Mouse (Mus musculus): ENCODE measurements around the gene Dock2.
A peak's percentile ranks its signal among the peaks of the same experiment; 100 is the strongest.

Gene Dock2

GRCm38 (mm10) chr11:34769396-34769795 lies 14.3 kb downstream of the Dock2 start:
- peak; percentile 17 to 23 for DNase-seq

DNA sequence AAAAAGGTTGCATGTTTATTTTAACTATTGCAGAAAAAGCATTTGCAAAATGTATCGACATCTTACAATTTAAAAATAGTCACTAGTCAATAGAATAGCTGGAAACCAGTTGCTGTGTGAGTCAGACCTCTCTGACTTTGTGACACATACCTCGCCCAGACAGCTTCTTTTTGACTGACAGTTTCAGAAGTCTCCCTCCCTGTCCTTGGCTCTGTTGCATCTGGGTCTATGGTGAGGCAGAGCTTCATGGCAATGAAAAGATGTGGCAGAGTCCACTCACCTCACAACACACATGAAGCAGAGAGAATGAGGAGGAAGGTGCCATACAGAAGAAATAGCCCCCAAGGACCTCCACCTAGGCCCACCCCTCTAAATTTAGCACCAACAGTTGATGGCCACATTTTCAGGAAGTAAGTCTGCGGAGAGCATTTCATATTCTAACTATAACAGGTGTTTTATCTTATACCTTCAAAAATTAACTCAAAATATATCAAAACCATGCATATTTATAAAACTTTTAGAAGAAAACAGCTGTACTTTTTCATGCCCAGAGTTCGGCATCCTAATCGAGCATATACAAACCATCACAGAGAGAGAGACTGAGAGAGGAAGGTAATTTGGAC lies 19.8 kb downstream of the Dock2 start:
- DNase-seq, result no peak

GRCm38 (mm10) chr11:34762570-34763127 lies 21.0 kb downstream of the Dock2 start:
- DNase-seq, result no peak

DNA sequence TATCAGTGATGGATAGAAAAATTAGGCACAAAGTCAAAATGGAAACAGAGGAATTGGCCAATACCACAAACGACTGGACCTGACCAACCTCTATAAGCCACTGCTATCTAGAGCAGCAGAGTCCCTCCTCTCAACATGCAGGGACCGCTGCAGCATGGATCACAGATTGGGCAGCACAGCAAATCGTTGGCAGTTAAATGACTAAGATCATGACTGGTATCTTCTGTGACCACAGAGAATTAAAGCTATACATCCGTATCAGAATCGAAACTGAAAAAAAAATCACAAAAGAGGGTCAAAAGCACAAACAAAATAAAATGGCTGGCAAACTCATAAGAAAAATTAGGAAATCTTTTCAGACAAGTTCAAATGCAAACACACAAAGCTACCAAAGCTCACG lies 21.6 kb downstream of the Dock2 start:
- DNase-seq, result no peak

DNA sequence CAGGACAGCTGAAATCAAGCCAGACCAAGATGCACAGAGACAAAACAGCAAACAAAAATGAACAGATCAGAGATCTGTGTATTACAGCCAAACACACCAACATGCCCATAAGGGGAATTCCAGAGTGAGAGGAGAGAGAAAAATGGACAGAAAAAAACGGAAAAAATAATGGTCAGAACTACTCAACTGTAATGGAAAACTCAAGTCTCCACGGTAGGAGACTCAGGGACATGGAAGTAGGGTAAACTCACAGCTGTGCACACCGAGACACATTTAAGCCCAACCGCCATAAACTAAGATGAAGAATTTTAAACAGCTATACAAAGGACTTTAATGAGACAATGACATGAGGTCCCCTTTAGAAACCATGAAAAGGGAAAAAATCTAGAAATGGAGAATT lies 24.1 kb downstream of the Dock2 start:
- DNase-seq, result no peak

DNA sequence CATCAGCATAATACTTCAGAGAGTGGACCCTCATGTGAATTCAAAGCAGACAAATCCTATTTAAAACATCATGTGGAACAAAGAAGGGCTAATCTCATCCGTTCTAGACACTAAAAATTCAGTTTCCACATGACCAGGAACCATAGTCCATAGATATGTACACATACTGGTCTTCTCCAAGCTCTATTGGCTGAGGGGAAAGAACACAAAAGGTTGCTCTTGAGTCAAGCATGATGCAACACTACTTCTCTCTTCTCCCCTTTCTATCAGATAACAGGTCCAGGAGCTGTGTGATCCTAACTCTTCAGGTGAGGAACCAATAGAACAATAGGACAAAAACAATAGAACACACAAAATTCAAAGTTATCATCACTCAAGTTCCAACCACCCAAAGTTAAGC lies 42.6 kb downstream of the Dock2 start:
- no peak for DNase-seq

DNA sequence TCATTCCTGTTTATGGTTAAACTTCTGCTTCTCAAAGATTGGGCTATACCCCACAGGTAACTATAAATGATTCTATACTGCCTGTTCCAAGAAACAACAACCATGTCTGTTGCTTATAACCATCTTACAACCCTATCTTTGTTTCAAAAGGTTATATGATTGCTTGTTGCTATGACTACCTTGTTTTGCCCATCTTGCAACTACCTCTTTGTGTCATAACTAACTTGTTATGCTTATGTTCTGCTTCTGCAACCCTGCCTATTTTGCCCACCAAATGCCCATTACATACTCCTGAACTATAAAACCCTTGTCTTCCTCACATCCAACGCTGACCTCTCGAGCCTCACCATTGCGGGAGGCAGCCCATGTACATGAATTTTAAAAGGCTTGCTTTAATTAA lies 43.9 kb downstream of the Dock2 start:
- DNase-seq, result no peak

DNA sequence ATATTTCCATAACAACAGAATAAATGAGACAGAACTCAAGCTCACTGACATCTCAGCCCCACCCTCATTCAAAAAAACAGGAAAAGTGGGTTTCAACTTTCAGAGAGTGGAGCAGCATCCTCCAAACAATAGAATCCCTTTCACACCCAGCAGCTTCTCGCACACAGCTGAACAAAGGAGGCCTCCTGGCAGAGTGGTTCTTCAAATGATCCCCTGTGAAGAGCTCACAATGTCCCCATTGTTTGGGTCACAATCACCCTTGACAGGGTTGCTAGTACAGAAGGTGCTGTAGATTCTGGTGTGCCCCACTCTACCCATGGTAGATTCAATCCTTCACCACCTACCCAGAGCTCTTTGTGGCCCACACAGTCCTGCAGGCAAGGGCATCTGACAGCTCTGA lies 44.7 kb downstream of the Dock2 start:
- DNase-seq, result no peak

DNA sequence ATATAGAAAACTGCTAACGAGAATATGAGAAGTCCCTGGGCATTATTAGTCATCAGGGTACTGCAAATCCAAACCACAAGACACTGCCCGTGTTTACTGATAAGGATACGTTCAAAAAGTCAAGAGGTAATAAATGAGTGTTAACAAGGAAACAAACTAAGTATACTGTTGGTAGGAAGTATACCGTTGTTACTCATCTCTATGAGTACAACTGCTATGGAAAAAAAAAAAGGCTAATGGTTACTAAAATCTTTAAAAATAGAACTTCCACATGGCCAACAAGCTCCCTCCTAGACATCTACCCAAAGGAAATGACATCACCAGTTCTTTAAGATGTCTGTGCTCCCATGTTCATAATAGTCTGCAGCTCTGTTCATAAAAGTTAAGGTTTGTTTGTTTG lies 46.5 kb downstream of the Dock2 start:
- DNase-seq, result no peak

GRCm38 (mm10) chr11:34734033-34734432 lies 49.7 kb downstream of the Dock2 start:
- DNase-seq, result peak; percentile 3 to 12

GRCm38 (mm10) chr11:34727467-34727866 lies 56.2 kb downstream of the Dock2 start:
- DNase-seq, result no peak

GRCm38 (mm10) chr11:34726699-34727347 lies 56.9 kb downstream of the Dock2 start:
- DNase-seq, result no peak

GRCm38 (mm10) chr11:34713360-34713759 lies 70.3 kb downstream of the Dock2 start:
- DNase-seq, result no peak

- no peak for DNase-seq
Observed at GRCm38 (mm10) chr11:34708278-34708677, 75.4 kb downstream of the Dock2 start.

- DNase-seq, result no peak
Observed at GRCm38 (mm10) chr11:34707360-34707759, 76.3 kb downstream of the Dock2 start.

GRCm38 (mm10) chr11:34705108-34705446 lies 78.6 kb downstream of the Dock2 start:
- no peak for DNase-seq

- DNase-seq, result peak; percentile 40 to 56
Observed at GRCm38 (mm10) chr11:34704384-34705107, 79.1 kb downstream of the Dock2 start.

- no peak for DNase-seq
Observed at GRCm38 (mm10) chr11:34703851-34704250, 79.8 kb downstream of the Dock2 start.

GRCm38 (mm10) chr11:34681790-34682189 lies 101.9 kb downstream of the Dock2 start:
- no peak for DNase-seq

- DNase-seq, result no peak
Observed at GRCm38 (mm10) chr11:34544631-34545030, 239.1 kb downstream of the Dock2 start.

GRCm38 (mm10) chr11:34532131-34532530 lies 251.6 kb downstream of the Dock2 start:
- no peak for DNase-seq

- no peak for DNase-seq
Observed at GRCm38 (mm10) chr11:34530971-34531370, 252.7 kb downstream of the Dock2 start.

DNA sequence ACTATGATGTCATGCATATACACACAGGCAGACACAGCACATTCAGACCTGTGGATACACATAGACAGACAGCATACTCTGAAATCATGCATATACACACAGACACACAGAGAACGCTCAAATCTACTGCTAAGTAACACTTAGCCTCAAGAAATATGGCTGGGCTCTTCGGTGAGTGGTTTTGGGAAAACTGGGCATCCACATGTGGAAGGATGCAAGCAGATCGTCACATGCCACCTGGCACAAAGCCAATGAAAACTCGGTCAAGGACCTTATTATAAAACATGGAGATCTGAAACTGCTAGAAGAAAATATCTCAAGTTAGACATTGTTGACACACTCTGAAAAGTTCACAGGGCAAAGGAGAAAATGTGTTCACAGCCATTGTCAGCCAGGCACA lies 255.7 kb downstream of the Dock2 start:
- DNase-seq, result no peak

GRCm38 (mm10) chr11:34527238-34527637 lies 256.5 kb downstream of the Dock2 start:
- no peak for DNase-seq

Data from cerebellum, postnatal 10 days (tissue).